Mouse (Mus musculus) neural tube, embryonic 11.5 days (tissue): ENCODE results near the gene Olfr406. TPM values are rescaled to one million over a fixed set of nuclear protein-coding genes. Genes with fewer than 3 reads are reported as not detected.

Experiments used
- ATAC-seq: fragments of 200-750 bp; cut with Nextera tagmentation; 2 replicates; pipeline ENCODE4 v1.8.0; 2017; ENCODE audit warnings: moderate number of reproducible peaks, mild to moderate bottlenecking, moderate TSS enrichment, moderate library complexity; ENCODE audit not compliant: insufficient read depth, low FRiP score, low TSS enrichment
- DNase-seq: peaks from one replicate; pipeline ENCODE4 v3.0.0-alpha.2; 2015; ENCODE audit warnings: low spot score
- H3K27ac ChIP-seq: fragments of 300-500 bp; sonication (generic); 2 replicates; pipeline ENCODE4 v1.5.1; 2014; ENCODE audit warnings: low read depth, mild to moderate bottlenecking, low read length
- H3K27me3 ChIP-seq: fragments of 300-500 bp; sonication (generic); 2 replicates; pipeline ENCODE4 v1.6.1; 2014; ENCODE audit warnings: mild to moderate bottlenecking, low read length, mixed read lengths; ENCODE audit not compliant: control insufficient read depth, insufficient read depth
- H3K36me3 ChIP-seq: fragments of 300-500 bp; sonication (generic); 2 replicates; pipeline ENCODE4 v1.6.1; 2014; ENCODE audit warnings: mild to moderate bottlenecking, low read length, moderate library complexity, mixed read lengths; ENCODE audit not compliant: control insufficient read depth, insufficient read depth
- H3K4me1 ChIP-seq: fragments of 300-500 bp; sonication (generic); 2 replicates; pipeline ENCODE4 v1.6.1; 2014; ENCODE audit warnings: low read length, mixed read lengths; ENCODE audit not compliant: control insufficient read depth, insufficient read depth
- H3K4me2 ChIP-seq: fragments of 300-500 bp; sonication (generic); 2 replicates; pipeline ENCODE4 v1.6.1; 2014; ENCODE audit warnings: low read depth, mild to moderate bottlenecking, moderate library complexity
- H3K4me3 ChIP-seq: fragments of 300-500 bp; sonication (generic); 2 replicates; pipeline ENCODE4 v1.5.1; 2014; ENCODE audit warnings: low read depth, low read length
- H3K9ac ChIP-seq: fragments of 300-500 bp; sonication (generic); 2 replicates; pipeline ENCODE4 v1.6.1; 2014; ENCODE audit warnings: mild to moderate bottlenecking, low read length
- H3K9me3 ChIP-seq: fragments of 300-500 bp; sonication (generic); 2 replicates; pipeline ENCODE4 v1.6.1; 2016; ENCODE audit warnings: low read length; ENCODE audit not compliant: control insufficient read depth
- WGBS: fragments of 180-500 bp; shearing (Covaris S2); extraction: QIAGEN DNeasy Blood & Tissue Kit; methylation state at CpG from one replicate; pipeline ENCODE4 v1.1.7; 2014; 5-methylcytosine and 5-hydroxymethylcytosine counted together
- polyA plus RNA-seq: library from polyadenylated mRNA; unstranded; fragments of >200 nt; fragmentation: Nextera tagmentation; extraction: Ambion mirVana; gene quantifications from 2 replicates; pipeline ENCODE4 v1.2.1, GENCODE M21; 2014

Gene Olfr406
- not detected in 2 replicates for polyA plus RNA-seq

- ATAC-seq (no peak), DNase-seq (no peak)
- Histone ChIP-seq H3K4me2 (no peak within 1 kb of the TSS), H3K9me3 (peaks cover 7% of the 10 kb centered on the region; the same call in 1 of the 2 replicates), H3K9ac (no peak within 1 kb of the TSS), H3K4me1 (no peaks in the 10 kb centered on the region), H3K4me3 (no peak within 1 kb of the TSS), H3K36me3 (no peaks in the 10 kb centered on the region), H3K27ac (no peak within 1 kb of the TSS), H3K27me3 (no peaks in the 10 kb centered on the region)
- WGBS = 67% methylated on average over 2 of the region's 2 CpGs
These were observed at the start of gene Olfr406 for GRCm38 (mm10) chr11:74259508-74259907. Gene Olfr406, plus strand, starts transcription at chr11:74259808.

- WGBS = 67% methylated on average over 1 of the region's 1 CpGs
- Histone ChIP-seq H3K27ac (no peak within 1 kb of the TSS), H3K4me3 (no peak within 1 kb of the TSS), H3K36me3 (no peaks in the 10 kb centered on the region), H3K9me3 (peaks cover 9% of the 10 kb centered on the region; the same call in 1 of the 2 replicates), H3K27me3 (no peaks in the 10 kb centered on the region), H3K4me1 (no peaks in the 10 kb centered on the region), H3K4me2 (no peak within 1 kb of the TSS), H3K9ac (no peak within 1 kb of the TSS)
- DNase-seq (no peak), ATAC-seq (no peak)
These were observed 48.3 kb upstream of the Olfr406 start, which contains the start of gene Olfr43 for GRCm38 (mm10) chr11:74211279-74211678. Gene Olfr43, minus strand, starts transcription at chr11:74211379.

GRCm38 (mm10) chr11:74241201-74241600 is 18.4 kb upstream of the Olfr406 start:
- Histone ChIP-seq H3K4me3 (no peak overlapping the region), H3K27me3 (no peaks in the 10 kb centered on the region), H3K9me3 (peaks cover 4% of the 10 kb centered on the region; the same call in 1 of the 2 replicates), H3K4me1 (no peaks in the 10 kb centered on the region), H3K4me2 (no peak overlapping the region), H3K27ac (no peak overlapping the region), H3K36me3 (no peaks in the 10 kb centered on the region), H3K9ac (no peak overlapping the region)
- WGBS = 88% methylated on average over 3 of the region's 3 CpGs
- no peak for DNase-seq
- no peak for ATAC-seq

- no peak for DNase-seq
- Histone ChIP-seq H3K9me3 (no peaks in the 10 kb centered on the region), H3K27ac (no peak within 1 kb of the TSS), H3K4me3 (no peak within 1 kb of the TSS), H3K36me3 (no peaks in the 10 kb centered on the region), H3K9ac (no peak within 1 kb of the TSS), H3K4me1 (no peaks in the 10 kb centered on the region), H3K4me2 (no peak within 1 kb of the TSS), H3K27me3 (no peaks in the 10 kb centered on the region)
- no peak for ATAC-seq
- 74% methylated on average over 2 of the region's 2 CpGs for WGBS
These were observed 23.8 kb downstream of the Olfr406 start, which contains the start of gene Olfr59 for GRCm38 (mm10) chr11:74283436-74283835. Gene Olfr59, plus strand, starts transcription at chr11:74283736.

- H3K4me3 ChIP-seq = no peak overlapping the region
- H3K4me1 ChIP-seq = no peaks in the 10 kb centered on the region
- ATAC-seq (no peak), DNase-seq (no peak)
- no peaks in the 10 kb centered on the region for H3K9me3 ChIP-seq
- WGBS = 85% methylated on average over 2 of the region's 2 CpGs
- H3K27me3 ChIP-seq = no peaks in the 10 kb centered on the region
- no peak overlapping the region for H3K9ac ChIP-seq
- no peak overlapping the region for H3K27ac ChIP-seq
- no peak overlapping the region for H3K4me2 ChIP-seq
- no peaks in the 10 kb centered on the region for H3K36me3 ChIP-seq
These were observed 27.6 kb downstream of the Olfr406 start for GRCm38 (mm10) chr11:74287256-74287655.

Other genes with a start within 250 kb of the Olfr406 start
- gene Olfr139, start 203.3 kb upstream of the Olfr406 start, polyA plus RNA-seq = not detected in 2 replicates
- not detected in 2 replicates for gene Olfr399, start 203.2 kb upstream of the Olfr406 start, polyA plus RNA-seq
- gene Zfp616, start 189.9 kb upstream of the Olfr406 start, polyA plus RNA-seq = not detected in 2 replicates
- not detected in 2 replicates for gene Olfr401, start 146.1 kb upstream of the Olfr406 start, polyA plus RNA-seq
- gene Olfr402, start 106.3 kb upstream of the Olfr406 start, polyA plus RNA-seq = not detected in 2 replicates
- gene Olfr403, start 73.6 kb upstream of the Olfr406 start, polyA plus RNA-seq = not detected in 2 replicates
- not detected in 2 replicates for gene Olfr43, start 48.4 kb upstream of the Olfr406 start, polyA plus RNA-seq
- not detected in 2 replicates for gene Olfr59, start 23.9 kb downstream of the Olfr406 start, polyA plus RNA-seq
- not detected in 2 replicates for gene Olfr410, start 78.2 kb downstream of the Olfr406 start, polyA plus RNA-seq
- not detected in 2 replicates for gene Olfr411, start 92.8 kb downstream of the Olfr406 start, polyA plus RNA-seq
- not detected in 2 replicates for gene Olfr412, start 102.3 kb downstream of the Olfr406 start, polyA plus RNA-seq